Mouse (Mus musculus): Measurements from ENCODE around the gene Adipor2.

Adipor2 gene

DNA sequence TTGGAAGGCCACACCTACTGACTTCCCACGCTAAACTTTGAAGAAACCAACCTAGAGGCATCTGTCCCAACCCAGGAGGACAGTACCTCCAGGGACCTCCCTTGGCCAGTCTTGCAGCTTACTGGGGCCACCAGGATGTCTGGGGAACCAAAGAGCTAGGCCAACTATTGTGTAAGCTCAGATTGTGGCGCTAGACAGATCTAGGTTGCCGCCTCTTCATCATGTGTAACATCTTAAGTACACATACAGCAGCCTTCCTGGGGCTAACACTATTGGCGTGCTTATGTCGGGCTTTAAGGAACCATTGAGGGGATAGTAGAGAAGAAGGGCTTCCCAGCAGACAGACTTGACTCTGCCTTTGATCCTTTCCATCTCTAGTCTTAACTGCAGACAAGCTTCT lies 69.7 kb downstream of the Adipor2 start:
- DNase-seq (ENCODE audit: low read depth) = no peak

DNA sequence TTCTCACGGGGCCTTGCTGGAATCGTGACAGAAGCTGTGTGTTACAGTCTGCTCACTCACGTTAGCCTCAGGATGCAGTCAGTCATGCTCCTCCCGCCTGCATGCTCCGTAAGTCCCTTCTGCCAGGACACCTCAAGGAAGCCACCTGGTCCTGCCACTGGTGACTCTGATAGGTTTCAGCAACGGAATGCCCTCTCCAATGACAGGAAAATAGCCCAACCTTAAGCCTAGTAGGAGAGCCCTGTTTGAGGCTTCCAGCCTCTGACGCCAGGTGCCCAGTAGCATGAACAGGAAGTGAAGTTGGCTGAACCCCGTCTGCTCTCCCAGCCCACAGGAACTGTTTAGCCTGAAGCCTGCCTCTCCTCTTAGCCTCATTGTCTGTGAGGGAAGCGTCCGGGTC lies 71.2 kb downstream of the Adipor2 start:
- no peak for DNase-seq (ENCODE audit: low read depth)

DNA sequence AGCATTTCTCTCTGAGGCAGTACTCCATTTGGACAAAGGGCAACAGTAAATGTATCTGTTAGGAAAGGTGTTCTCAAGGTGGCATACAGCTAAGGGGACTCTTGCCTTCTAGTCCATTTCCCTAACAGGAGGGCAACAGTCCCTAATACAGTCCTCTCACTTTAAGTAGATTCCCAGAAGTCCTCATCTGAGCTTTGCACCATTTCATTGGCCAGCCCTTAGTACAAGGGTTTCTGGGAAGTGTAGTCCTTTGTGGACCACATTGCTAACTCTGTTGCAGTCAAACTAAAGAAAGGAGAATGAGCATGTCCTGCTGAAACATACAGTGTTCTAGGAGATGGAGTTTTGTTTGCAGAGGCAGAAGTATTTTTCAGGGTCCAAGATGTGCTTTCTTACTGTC lies 76.1 kb downstream of the Adipor2 start:
- no peak for DNase-seq (ENCODE audit: low read depth)

DNA sequence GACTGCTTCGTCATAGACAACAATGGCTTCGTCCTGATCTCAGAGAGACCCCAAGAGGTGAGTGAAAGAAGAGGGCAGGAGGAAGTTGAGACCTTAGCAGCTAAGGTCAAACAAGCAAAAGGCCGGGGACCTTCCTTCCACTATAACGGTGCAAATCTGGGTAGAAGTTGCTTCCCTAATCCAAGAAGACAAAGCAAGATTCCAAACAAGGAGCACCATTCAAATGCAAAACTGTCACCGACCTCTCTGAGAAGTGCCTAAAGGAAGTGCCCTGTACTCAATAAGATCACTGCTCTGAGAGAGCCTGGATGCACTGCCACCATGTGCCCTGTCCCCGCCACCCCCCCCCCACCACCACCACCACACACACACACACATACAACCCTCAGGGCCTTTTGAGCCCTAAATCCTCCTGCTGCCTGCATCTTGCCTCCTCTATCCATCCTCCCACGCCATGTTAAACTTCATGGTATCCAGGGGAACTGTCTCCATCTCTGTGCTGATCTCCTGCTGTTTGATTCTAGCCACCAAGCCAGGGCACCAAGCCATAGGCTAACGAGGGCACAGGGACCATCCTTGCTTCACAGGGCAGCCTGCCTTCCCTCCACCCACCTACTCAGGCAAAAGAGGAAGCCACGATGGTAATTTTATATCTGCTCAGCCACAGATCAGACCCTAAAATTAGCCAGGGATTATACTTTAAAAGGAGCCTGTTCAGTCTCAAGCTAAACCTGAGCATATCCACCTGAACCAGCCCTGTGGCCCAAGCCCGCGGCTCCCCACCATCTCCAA lies 79.2 kb downstream of the Adipor2 start:
- DNase-seq (ENCODE audit: low read depth) = no peak

DNA sequence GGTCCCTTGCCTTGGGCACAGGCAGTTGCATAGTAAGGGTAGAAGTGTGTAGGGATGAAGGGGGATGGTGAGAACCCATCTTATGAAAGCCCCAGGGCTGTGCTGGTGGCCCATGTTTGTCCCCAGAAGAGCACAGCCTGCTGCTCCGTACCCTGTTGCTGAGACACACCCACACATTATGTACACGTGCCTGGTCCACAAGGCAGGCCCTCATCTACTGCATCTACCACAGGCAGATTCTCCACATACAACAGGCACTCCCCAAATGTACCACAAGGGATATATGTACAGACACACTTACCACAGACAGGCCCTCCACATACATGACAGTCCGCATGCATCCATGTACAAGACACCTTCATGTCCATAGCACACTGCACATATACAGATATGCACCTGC lies 80.2 kb downstream of the Adipor2 start:
- DNase-seq (ENCODE audit: low read depth) = no peak

DNA sequence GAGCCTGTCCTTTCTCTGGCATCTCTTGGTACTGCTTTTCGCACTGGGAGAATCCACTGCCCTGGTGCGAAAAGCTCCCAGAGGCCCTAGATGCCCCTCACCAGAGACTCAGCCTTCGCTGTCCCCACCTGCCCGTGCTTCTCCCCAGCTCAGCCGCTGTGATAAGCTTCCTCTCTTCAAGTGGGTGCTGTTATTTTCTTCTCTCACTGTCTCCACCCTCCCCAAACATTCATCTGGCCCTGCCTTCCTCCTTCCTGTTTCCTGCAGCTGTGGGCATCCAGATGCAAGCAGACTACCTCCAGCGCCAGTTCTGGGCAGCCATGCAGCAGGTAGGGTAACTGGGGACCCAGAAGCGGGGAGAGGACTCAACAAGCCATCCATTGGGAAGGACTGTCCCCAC lies 81.4 kb downstream of the Adipor2 start:
- no peak for DNase-seq (ENCODE audit: low read depth)

DNA sequence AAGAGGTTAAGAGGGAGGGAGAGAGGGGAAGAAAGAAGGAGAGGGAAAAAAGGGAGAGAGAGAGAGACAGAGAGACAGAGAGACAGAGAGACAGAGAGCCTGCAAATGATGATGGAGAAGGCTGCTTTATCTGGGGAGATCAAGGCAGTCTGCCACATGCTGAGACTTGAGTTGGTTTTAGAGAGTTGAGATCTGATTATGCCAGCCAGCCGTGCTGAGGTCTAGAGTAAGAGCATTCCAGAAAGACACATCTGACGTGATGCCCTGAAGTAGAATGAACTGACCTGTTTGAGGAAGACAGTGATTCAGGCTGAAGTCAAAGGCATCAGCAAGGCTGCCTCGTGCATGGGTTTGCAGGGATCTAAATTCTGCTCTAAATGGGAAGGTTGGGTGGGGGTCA lies 83.7 kb downstream of the Adipor2 start:
- no peak for DNase-seq (ENCODE audit: low read depth)

DNA sequence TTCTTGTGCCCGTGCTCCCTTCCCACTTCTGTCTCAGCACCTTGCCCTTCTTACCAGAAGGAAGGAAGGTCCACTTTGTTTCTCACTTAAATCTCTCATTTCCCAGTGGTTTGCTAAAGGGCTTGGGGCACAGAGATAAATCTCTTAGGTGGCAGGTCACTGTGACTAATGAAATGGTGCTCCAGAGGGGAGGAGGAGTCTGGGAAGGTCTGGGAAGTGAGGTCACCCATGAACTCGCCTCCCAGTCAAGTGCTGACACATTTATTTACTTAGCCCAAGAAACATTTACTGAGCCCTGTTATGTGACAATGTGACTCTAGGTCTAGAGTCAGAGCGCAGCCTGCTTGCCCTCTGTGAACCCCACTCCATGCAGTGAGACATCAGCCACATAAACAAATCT lies 84.3 kb downstream of the Adipor2 start:
- no peak for DNase-seq (ENCODE audit: low read depth)

DNA sequence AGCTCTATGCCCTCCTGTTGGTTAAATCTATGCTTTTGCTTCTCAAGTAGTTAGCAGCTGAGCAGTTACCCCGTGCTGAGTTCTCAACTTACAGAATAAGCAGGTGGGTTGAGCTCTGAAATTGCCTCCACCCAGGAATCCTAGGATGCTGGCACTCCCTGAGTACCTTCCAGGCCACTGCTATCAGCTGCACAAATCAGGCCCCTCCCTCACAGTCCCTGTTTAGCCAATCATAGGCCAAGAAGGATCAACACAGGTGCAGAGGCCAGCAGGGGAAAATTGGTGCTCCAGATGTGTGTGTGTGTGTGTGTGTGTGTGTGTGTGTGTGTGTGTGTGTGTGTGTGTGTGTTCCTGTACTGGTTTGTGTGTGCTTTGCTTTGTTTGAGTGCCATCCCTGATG lies 85.4 kb downstream of the Adipor2 start:
- DNase-seq (ENCODE audit: low read depth) = no peak

DNA sequence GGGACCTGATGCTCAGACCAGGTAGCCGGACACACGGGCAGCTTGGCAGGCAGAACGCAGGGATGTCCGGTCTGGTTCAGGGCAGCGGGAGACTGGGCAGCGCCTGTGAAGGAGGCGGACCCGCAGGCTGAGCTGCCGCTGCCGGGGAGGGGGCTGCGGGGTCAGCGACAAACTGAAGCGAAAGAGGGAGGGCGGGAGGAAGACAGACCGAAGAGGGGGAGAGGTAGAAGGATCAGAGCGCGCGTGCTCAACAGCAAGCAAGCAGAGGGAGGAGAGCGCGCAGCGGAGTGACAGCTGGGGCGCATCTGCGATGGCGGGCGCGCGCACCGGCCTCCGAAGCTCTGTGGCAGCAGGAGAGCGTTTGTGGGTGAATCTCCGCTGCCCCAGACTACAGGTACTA lies 87.0 kb downstream of the Adipor2 start, which contains the start of gene Lrtm2:
TSS of gene Lrtm2 (minus strand) at position 261 of the 400 bp plus-strand sequence.
- DNase-seq (ENCODE audit: low read depth) = no peak

DNA sequence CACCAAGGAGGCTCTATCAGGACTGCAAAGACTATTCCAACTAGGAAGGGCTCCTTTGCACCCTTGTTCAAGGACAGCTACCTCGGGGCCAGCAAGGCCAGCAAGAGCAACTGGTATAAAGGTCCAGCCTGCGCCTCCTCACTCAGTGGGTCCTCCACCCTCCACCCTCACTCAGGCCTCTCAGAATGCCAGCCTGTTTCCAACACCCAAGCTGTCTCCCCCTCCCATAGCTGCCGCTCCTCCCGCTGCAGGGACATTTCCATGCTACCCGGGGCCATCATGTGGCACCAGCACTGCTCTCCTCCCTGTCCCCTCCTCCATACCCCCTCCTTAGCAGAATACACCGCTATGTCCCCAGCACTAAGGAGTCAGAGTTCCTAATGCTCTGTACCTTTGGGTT lies 87.6 kb downstream of the Adipor2 start:
- DNase-seq (ENCODE audit: low read depth) = no peak

DNA sequence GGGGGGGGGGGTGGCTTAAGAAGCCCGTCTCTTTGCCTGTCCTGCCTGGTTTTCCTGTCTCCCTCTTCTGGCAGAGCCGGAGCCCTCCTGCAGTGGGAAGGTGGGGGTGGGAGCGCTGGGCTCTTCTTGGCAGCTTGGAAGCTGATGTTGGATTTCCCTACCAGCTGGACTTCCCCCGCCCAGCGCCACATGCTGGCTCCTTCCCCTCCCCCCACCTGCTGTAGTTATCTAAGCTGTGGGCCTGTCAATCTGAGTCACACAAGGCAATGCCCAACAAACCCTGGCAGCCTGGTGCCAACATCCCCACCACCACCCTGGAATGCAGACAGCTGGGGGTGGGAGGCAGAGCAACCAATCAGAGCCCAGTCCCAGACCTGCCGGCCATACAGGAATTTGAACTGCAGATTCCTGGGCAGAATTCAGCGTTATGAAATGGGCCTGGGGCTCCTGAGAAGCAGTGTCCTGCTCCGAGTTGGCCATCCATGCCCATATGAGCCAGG lies 88.2 kb downstream of the Adipor2 start:
- DNase-seq (ENCODE audit: low read depth) = no peak

DNA sequence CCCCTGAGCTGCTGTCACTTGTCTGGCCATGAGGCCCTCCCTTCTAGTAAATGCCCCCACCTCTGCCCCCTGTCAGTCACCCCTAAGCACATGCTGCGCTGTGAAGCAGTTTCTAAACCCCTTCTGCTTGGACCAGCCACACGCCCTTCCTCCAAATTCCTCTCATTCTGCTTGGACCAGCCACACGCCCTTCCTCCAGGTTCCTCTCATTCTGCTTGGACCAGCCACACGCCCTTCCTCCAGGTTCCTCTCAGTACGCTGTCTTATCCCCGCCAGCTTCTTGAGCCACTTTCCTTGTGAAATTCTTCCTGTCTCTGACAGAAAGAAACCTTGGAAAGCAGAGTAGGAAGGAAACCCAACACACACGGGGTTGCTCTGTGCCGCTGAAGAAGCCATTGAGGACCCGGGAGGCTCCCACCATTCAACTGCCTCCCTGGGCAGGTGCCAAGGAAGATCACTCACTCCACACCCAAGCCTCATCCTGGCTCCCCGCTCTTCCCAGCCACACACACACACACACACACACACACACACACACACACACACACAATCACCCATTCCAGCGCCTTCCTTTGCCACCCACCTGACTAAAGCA lies 88.9 kb downstream of the Adipor2 start:
- no peak for DNase-seq (ENCODE audit: low read depth)

DNA sequence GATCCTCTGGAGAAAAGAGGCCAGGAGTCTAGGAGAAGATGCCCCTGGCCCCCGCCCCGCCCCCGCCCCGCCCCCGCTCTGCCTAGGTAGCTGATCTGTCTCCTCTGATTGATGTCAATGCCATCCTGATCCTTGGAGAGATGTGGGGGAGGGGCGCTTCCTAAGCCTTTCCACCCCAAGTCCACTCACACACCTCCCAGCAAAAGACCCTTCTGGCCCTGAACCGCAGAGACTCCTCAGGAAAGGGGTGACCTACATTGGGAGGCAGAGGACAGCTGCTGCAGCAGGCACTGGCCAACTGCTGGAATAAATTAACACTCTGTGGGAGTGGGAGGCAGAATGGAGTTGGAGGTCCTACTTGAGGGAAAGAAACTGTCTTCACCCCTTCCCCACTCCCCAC lies 91.0 kb downstream of the Adipor2 start:
- DNase-seq (ENCODE audit: low read depth) = no peak

DNA sequence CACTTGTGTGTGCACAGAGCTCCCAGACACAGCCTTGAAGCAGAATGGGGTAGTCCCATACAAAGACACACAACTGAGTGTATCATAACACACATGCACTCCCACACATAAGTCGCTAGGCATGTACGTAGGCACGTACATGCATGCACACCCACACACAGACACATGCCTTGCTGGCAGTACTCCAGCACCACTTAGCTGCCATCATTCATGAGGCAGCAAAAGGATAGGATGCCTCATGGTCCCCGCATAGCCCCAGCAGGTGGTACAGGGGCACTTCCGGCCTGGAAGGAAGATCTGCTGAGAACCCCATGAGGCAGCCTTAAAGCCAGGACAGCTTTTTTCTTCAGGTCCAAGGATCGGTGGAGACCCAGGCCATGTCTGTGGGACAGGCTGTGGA lies 91.5 kb downstream of the Adipor2 start:
- DNase-seq (ENCODE audit: low read depth) = no peak

DNA sequence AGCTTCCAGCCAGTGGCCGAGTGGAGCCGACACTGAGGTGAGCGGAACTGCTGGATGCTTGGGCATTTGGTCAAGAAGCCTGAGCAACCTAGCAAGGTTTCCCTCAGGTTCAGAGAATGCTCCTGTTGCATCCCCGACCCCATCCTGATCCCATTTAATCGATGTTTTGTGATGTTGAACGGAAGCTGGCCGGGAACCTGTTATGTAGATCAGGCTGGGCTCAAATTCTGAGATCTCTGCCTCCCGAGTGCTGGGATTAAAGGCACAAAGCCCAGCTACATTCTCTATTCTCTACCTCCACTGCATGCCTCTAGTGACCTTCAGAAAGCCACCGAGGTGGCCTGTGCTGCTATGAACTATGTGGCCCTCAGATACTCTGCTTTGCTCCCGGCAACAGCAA lies 92.7 kb downstream of the Adipor2 start:
- no peak for DNase-seq (ENCODE audit: low read depth)

DNA sequence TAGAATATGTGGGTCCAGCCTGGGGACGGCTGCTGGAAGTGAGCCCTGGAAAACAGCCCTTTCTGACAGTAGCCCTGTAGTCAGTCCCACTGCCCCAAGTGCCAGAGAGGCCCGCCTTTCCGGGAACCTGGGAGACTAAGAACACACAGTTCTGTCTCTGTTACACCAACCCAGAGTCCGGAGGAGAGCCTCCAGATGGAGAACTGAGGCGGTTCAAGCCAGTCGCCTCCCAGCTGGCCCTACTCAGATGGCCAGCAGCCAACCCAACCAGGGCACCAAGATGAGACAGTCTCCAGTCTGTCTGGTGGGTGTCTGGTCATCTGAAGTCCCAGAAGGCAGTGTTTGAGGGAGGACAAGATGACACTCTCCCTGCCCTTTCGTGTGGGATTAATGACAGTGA lies 95.8 kb downstream of the Adipor2 start:
- DNase-seq (ENCODE audit: low read depth) = no peak

DNA sequence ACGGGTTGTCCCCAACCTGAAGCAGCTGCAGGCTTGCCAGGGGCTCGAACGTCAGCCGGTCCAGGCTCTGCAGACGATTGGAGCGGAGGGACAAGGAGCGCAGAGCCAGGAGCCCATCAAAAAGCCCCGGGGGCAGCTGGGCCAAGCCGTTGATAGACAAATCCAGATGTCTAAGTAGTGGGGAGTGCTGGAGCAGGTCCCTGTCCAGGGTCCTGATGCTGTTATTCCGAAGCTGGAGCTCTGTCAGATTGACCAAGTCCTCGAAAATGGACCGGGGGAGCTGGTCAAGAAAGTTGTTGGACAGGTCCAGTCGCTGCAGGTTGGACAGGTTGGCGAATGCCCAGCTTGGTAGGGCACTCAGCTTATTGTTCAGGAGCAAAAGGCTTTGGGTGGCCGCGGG lies 97.0 kb downstream of the Adipor2 start:
- no peak for DNase-seq (ENCODE audit: low read depth)

DNA sequence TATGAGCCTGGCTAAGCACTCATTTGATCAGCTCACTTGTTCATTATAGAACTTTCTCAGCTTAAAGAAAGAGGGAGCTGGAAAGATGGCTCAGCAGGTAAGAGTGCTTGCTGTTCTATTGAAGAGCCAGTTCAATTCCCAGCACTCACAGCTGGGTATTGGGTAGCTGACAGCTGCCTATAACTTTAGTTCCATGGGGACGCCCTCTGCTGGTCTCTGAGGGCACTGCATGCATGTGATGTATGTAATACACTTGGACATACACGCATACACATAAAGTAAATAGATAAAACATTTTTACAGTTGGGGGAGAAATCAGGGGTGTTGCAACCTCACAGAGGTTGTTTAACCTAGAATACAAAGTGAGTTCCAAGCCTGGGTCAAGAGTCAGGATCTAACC lies 98.1 kb downstream of the Adipor2 start:
- no peak for DNase-seq (ENCODE audit: low read depth)

DNA sequence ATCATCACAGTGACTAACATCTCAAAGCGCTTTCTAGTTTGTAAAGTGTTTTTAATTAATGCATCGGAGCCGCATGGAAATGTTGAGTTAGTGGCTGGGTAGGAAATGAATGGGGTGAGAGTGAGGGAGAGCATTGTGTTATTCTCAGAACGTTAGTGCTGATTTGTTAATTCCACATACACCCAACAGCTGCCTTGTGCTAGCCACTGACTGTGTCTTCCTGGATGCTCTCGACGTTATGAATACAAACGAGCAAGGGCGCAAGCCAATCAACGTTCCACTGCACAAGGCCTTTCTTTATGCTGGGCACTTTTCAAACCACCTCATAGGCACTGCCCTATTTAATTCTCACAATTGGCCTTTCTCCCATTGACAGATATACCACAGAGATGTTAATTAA lies 98.8 kb downstream of the Adipor2 start:
- no peak for DNase-seq (ENCODE audit: low read depth)

DNA sequence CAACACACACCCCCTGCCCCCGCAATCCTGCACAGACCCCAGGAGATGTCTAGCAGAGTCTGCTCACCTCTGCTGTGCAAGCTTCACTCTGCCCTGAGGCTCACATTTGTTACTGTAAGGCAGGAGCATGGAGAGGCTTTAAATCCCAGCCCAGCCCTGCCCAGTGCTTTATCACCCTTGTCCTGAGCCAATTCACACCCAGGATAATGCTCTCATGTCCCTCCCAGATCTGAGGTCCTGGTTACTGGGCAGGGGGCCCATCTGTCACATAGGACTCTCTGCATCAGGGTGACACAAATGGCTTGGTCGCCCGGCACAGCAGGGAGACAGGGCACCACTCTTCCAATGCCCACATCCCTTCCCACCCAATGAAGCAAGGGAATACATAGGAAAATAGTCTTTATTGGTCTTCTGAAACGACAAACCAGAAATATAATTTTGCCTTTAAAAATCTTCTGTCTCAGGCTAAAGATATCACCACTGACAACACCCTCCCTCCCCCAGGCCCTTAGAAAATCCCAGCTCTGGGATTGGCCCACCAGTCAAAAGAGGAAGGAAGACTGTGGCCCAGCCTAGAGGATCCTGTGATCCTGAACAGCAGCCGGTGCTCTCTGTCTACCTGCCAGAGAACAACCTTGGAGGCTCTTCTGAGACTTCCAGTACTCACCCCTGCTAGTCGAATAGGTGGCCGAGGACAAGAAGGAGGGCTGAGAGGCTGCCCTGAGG lies 102.6 kb downstream of the Adipor2 start:
- no peak for DNase-seq (ENCODE audit: low read depth)

DNA sequence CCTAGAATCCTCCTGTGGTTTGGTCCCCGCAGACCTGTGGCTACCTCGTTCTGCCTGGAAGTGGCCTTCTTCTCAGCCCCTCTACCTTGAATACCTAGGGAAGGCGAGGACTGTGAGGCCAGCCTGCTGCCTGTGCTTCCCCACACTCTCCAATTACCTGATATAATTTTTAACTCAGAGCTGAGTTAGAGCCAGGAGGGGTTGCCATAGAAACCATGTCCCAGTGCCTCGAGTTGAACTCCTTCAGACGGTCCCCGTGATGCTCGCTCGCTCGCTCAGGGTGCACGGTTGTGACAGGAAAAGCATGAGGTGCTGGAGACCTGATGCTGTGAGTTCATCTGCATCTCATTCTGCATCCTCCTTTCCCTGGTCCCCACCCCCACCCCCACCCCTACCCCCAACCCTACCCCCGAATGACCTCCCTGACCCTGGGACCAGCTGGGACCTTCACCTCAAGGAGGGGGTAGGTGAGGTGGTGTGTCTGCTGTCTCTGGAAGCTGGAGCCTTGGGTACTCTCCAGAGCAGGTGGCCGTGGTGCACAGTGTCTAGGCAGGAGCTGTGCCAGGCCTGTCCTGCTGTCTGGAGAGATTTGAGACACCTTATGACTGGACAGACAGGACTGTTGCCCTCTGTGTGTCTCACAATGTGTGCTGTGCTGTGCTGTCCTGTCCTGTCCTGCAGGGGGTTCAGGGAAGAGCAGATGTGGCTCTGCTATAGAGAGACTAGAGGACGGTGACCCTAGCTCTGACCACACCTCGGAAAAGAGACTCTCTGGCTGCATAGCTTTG lies 103.7 kb downstream of the Adipor2 start:
- DNase-seq (ENCODE audit: low read depth) = no peak
